Mouse (Mus musculus) lung, adult 18-20 months (tissue): ENCODE data around the gene Eea1.

Source experiments
- DNase-seq, 2 experiments: peaks; one replicate each; pipeline ENCODE4 v3.0.0; 2022; ENCODE audit warnings: mixed read lengths in 2 of 2

Gene Eea1

GRCm38 (mm10) chr10:95950194-95950593, 9.7 kb downstream of the Eea1 start:
- DNase-seq, result no peak

GRCm38 (mm10) chr10:95950797-95951196, 10.3 kb downstream of the Eea1 start:
- DNase-seq, result no peak

- no peak for DNase-seq
These were observed 10.9 kb downstream of the Eea1 start for GRCm38 (mm10) chr10:95951346-95951745.

- no peak for DNase-seq
These were observed 16.2 kb downstream of the Eea1 start for GRCm38 (mm10) chr10:95956629-95957028.

- DNase-seq, result no peak
These were observed 17.1 kb downstream of the Eea1 start for GRCm38 (mm10) chr10:95957574-95957973.

GRCm38 (mm10) chr10:95964679-95965078, 24.2 kb downstream of the Eea1 start:
- DNase-seq, result no peak

- no peak for DNase-seq
These were observed 29.2 kb downstream of the Eea1 start for GRCm38 (mm10) chr10:95969694-95970093.

- no peak for DNase-seq
These were observed 30.3 kb downstream of the Eea1 start for GRCm38 (mm10) chr10:95970744-95971212.

GRCm38 (mm10) chr10:95971341-95971740, 30.9 kb downstream of the Eea1 start:
- no peak for DNase-seq

GRCm38 (mm10) chr10:95971942-95972341, 31.5 kb downstream of the Eea1 start:
- no peak for DNase-seq

- DNase-seq, result no peak
These were observed 34.0 kb downstream of the Eea1 start for GRCm38 (mm10) chr10:95974462-95974861.

- no peak for DNase-seq
These were observed 36.3 kb downstream of the Eea1 start for GRCm38 (mm10) chr10:95976798-95977197.

- no peak for DNase-seq
These were observed 49.3 kb downstream of the Eea1 start for GRCm38 (mm10) chr10:95989731-95990130.

- no peak for DNase-seq
These were observed 50.7 kb downstream of the Eea1 start for GRCm38 (mm10) chr10:95991176-95991575.

- peak; percentile 6 to 7 for DNase-seq
These were observed 60.5 kb downstream of the Eea1 start for GRCm38 (mm10) chr10:96000904-96001303.

- no peak for DNase-seq
These were observed 75.3 kb downstream of the Eea1 start for GRCm38 (mm10) chr10:96015738-96016137.

- no peak for DNase-seq
These were observed 77.0 kb downstream of the Eea1 start for GRCm38 (mm10) chr10:96017418-96017817.

- peak; percentile 13 to 46 for DNase-seq
These were observed 93.0 kb downstream of the Eea1 start for GRCm38 (mm10) chr10:96033356-96033984.

- DNase-seq, result no peak
These were observed 93.7 kb downstream of the Eea1 start for GRCm38 (mm10) chr10:96034106-96034505.

- DNase-seq, result no peak
These were observed 95.5 kb downstream of the Eea1 start for GRCm38 (mm10) chr10:96035951-96036350.

GRCm38 (mm10) chr10:96044216-96044615, 103.8 kb downstream of the Eea1 start:
- no peak for DNase-seq

GRCm38 (mm10) chr10:96047960-96048536, 107.6 kb downstream of the Eea1 start:
- no peak for DNase-seq

- no peak for DNase-seq
These were observed 108.1 kb downstream of the Eea1 start for GRCm38 (mm10) chr10:96048550-96048949.

- no peak for DNase-seq
These were observed 126.9 kb downstream of the Eea1 start for GRCm38 (mm10) chr10:96067347-96067746.

- peak; percentile 74 to 85 for DNase-seq
These were observed 133.9 kb downstream of the Eea1 start for GRCm38 (mm10) chr10:96074386-96074785.
